Mouse (Mus musculus): Measurements from ENCODE around the gene Erc1. TPM values are rescaled to one million over a fixed set of nuclear protein-coding genes. Genes with fewer than 3 reads are reported as not detected.
A peak's percentile ranks its signal among the peaks of the same experiment; 100 is the strongest.
"Not testable (repeated sequence)": the region's sequence is repeated elsewhere in the genome, so short reads cannot be mapped to it uniquely, and the experiment has no call there.

Erc1 gene
- polyA plus RNA-seq, 1 experiment from 2014 or later: 26.0 TPM

DNA sequence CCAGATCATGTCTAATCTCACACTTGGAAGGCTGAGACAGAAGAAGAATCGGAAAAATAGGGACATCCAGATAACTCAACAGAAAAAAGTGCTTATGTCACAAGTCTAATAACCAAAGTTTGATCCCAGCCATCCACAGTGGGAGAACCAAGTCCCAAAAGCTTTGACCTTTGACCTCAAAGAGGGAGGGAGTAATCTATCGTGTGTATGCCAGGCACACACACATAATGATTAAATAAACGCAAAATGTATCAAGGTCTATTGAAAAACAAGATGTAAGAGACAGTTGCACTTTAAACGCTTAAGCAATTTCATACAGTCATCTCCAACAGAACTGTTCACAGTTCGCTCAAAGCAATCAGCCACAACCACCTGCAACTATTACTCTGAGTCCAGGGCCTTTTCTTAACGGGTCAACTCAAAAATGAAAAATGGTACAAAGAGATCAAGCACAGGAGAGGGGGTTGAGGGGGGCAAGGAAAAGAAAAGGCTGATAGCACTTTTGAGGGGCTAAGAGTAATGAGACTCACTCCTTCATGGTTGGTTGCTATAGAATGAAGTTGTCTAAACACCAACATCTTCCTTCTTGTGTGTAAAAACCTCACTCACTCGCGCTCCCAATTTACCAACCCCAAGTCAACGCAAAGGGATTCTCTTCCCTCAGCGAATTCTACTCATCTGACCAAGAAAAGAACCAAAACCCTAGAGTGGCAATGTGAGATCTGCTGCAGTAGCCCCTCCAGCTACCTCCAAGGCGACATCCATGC lies 1.0 kb downstream of the Erc1 start:
- Histone ChIP-seq H3K9me3 (no peaks in the 10 kb centered on the region), H3K4me3 (peak overlapping the region; percentile 93), H3K27ac (peak overlapping the region; percentile 98), H3K27me3 (ENCODE audit: insufficient read depth, poor library complexity, severe bottlenecking) (no peaks in the 10 kb centered on the region), H3K36me3 (no peaks in the 10 kb centered on the region), H3K4me1 (replicated peaks) (peaks cover 28% of the 10 kb centered on the region)
- WGBS: 28% methylated on average over 11 of the region's 11 CpGs
- DNase-seq (ENCODE audit: low spot score): no peak

- no peak overlapping the region for H3K27ac ChIP-seq
- H3K36me3 ChIP-seq: peaks cover under 1% of the 10 kb centered on the region; the same call in 1 of the 2 replicates
- 86% methylated on average over 5 of the region's 5 CpGs for WGBS
- H3K4me1 ChIP-seq (replicated peaks): peaks cover 4% of the 10 kb centered on the region; the same call in 1 of the 2 replicates
- no peaks in the 10 kb centered on the region for H3K27me3 ChIP-seq (ENCODE audit: insufficient read depth, poor library complexity, severe bottlenecking)
- H3K9me3 ChIP-seq: no peaks in the 10 kb centered on the region
- DNase-seq (ENCODE audit: low spot score): no peak
- no peak overlapping the region for H3K4me3 ChIP-seq
Observed at GRCm38 (mm10) chr6:119829951-119830350, 18.0 kb downstream of the Erc1 start.

DNA sequence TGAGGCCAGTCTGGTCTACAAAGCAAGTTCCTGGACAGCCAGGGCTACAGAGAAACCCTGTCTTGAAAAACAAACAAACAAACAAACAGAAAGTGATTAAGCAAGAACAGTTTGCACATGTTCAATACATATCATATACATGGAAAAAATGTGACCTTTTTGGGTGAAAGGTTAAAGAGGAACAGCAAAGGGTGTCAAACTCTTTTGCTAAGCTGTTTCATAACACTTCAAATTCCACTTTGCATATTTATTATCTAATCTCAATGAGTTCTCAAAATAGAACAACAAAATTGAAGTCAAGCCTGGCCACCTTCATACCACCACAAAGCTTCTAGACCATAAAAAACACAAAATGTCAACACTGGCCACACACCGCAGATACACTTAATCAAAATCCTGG lies 19.8 kb downstream of the Erc1 start:
- H3K4me3 ChIP-seq: no peak overlapping the region
- H3K4me1 ChIP-seq (replicated peaks): no peaks in the 10 kb centered on the region
- no peaks in the 10 kb centered on the region for H3K9me3 ChIP-seq
- DNase-seq (ENCODE audit: low spot score): no peak
- WGBS: 96% methylated on average over 1 of the region's 1 CpGs
- H3K36me3 ChIP-seq: peaks cover 18% of the 10 kb centered on the region
- H3K27ac ChIP-seq: no peak overlapping the region
- H3K27me3 ChIP-seq (ENCODE audit: insufficient read depth, poor library complexity, severe bottlenecking): no peaks in the 10 kb centered on the region

DNA sequence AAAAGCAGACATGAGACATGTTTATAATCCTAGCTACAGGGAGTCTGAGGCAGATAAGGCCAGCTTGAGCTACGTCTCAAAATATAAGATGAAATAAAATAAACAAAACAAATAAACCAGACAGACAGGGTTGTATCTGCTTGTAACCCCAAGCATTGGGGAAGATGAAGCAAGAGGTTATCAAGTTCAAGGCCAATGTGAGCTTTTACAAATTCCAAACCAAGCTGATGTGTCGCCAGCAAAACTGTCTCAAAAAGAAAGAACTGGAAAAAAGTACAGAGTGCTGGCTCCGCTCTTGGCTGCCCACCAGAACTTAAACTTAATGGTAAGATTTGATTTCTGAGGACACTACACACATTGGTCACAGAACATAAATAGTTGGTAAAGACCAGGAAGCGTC lies 21.3 kb downstream of the Erc1 start:
- DNase-seq (ENCODE audit: low spot score): no peak
- Histone ChIP-seq H3K36me3 (peaks cover 23% of the 10 kb centered on the region), H3K27me3 (ENCODE audit: insufficient read depth, poor library complexity, severe bottlenecking) (no peaks in the 10 kb centered on the region), H3K4me1 (replicated peaks) (no peaks in the 10 kb centered on the region), H3K4me3 (no peak overlapping the region), H3K27ac (no peak overlapping the region), H3K9me3 (no peaks in the 10 kb centered on the region)
- WGBS: 89% methylated on average over 4 of the region's 4 CpGs

DNA sequence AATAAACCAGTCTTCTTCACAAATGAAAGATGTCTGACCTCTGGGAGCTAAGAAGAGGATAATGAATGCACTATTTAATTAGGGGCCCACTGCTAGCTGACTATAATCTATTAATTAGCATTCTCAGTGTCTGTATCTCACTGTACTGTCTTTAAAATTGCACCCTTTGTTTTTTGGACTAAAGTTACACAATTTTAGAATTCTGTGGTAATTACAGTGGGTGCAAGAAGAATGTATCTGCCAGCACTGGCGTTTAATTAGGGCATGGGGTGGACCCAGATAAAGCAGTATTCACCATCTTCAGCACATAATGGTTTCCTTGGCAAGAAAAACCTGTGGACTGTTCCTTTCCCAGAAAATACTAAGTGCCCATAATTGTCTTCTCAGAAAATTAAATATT lies 25.8 kb downstream of the Erc1 start:
- no peaks in the 10 kb centered on the region for H3K4me1 ChIP-seq (replicated peaks)
- 84% methylated on average over 1 of the region's 1 CpGs for WGBS
- no peak for DNase-seq (ENCODE audit: low spot score)
- no peaks in the 10 kb centered on the region for H3K27me3 ChIP-seq (ENCODE audit: insufficient read depth, poor library complexity, severe bottlenecking)
- peaks cover 35% of the 10 kb centered on the region for H3K36me3 ChIP-seq
- H3K27ac ChIP-seq: no peak overlapping the region
- H3K4me3 ChIP-seq: no peak overlapping the region
- no peaks in the 10 kb centered on the region for H3K9me3 ChIP-seq

DNA sequence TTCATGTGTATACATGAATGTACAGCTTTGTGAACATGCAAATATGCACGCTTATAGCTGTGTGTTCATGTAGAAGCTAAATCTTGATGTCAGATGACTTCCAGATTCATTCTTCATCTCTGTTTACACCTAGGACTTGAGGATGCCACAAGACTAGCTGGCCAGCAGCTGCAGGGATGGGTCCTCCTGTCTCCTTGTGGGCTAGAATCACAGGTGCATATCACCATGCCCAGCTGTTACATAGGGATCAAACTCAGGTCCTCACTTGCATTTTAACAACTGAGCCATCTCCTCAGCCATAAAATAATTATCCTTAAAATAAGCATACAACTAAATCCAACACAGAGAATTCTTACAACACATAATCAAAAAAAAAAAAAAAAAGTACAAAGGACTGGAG lies 26.8 kb downstream of the Erc1 start:
- WGBS: 95% methylated on average over 1 of the region's 1 CpGs
- H3K27ac ChIP-seq: no peak overlapping the region
- no peaks in the 10 kb centered on the region for H3K4me1 ChIP-seq (replicated peaks)
- no peak overlapping the region for H3K4me3 ChIP-seq
- no peaks in the 10 kb centered on the region for H3K27me3 ChIP-seq (ENCODE audit: insufficient read depth, poor library complexity, severe bottlenecking)
- peaks cover 38% of the 10 kb centered on the region for H3K36me3 ChIP-seq
- H3K9me3 ChIP-seq: no peaks in the 10 kb centered on the region
- no peak for DNase-seq (ENCODE audit: low spot score)

DNA sequence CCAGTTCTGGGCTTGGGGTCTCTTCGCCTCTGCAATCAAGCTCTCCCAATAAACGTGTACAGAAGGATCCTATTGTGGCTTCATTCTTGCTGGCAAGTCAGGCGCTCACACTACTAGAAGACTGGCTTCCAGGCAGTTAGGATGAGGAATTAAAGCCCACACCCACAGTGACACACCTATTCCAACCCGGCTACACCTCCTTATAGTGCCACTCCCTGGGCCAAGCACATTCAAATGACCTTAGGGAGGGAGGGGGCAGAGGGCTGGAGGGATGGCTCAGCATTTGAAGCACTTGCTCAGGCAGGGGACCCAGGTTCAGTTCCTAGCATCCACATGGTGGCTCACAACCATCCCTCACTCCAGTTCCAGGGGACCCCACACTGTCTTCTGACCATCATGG lies 29.4 kb downstream of the Erc1 start:
- no peaks in the 10 kb centered on the region for H3K27me3 ChIP-seq (ENCODE audit: insufficient read depth, poor library complexity, severe bottlenecking)

GRCm38 (mm10) chr6:119815426-119815825 lies 32.5 kb downstream of the Erc1 start:
- no peaks in the 10 kb centered on the region for H3K4me1 ChIP-seq (replicated peaks)
- 91% methylated on average over 4 of the region's 4 CpGs for WGBS
- H3K4me3 ChIP-seq: no peak overlapping the region
- DNase-seq (ENCODE audit: low spot score): no peak
- H3K36me3 ChIP-seq: peaks cover 15% of the 10 kb centered on the region
- no peaks in the 10 kb centered on the region for H3K27me3 ChIP-seq (ENCODE audit: insufficient read depth, poor library complexity, severe bottlenecking)
- H3K9me3 ChIP-seq: no peaks in the 10 kb centered on the region
- no peak overlapping the region for H3K27ac ChIP-seq

More for the DNA sequence above, 29.4 kb downstream of the Erc1 start:
- H3K4me3 ChIP-seq: no peak overlapping the region
- H3K4me1 ChIP-seq (replicated peaks): no peaks in the 10 kb centered on the region
- no peak for DNase-seq (ENCODE audit: low spot score)
- no peak overlapping the region for H3K27ac ChIP-seq
- no peaks in the 10 kb centered on the region for H3K9me3 ChIP-seq
- H3K36me3 ChIP-seq: peaks cover 23% of the 10 kb centered on the region
- 94% methylated on average over 4 of the region's 4 CpGs for WGBS

DNA sequence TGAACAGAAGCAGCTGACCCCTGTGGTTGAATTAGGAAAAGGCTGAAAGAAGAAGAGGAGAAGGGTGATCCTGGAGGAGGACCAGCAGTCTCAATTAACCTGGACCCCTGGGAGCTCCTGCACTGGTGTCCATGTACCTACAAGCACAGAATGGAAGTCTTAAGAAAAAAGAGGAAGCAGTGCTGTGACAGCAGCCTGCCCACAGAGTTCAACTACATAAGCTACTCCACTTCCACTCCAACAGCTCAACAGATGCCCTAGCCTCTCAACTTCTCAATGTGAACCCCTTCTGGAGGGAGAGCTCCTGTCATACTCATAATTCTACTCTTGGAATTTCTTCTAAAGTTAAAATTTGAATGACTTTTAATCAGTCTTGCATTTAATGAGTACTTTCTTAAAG lies 34.9 kb downstream of the Erc1 start:
- not testable (repeated sequence) for H3K27me3 ChIP-seq (ENCODE audit: insufficient read depth, poor library complexity, severe bottlenecking); H3K4me1 ChIP-seq (replicated peaks); H3K36me3 ChIP-seq; H3K27ac ChIP-seq; H3K4me3 ChIP-seq; H3K9me3 ChIP-seq; DNase-seq (ENCODE audit: low spot score)

DNA sequence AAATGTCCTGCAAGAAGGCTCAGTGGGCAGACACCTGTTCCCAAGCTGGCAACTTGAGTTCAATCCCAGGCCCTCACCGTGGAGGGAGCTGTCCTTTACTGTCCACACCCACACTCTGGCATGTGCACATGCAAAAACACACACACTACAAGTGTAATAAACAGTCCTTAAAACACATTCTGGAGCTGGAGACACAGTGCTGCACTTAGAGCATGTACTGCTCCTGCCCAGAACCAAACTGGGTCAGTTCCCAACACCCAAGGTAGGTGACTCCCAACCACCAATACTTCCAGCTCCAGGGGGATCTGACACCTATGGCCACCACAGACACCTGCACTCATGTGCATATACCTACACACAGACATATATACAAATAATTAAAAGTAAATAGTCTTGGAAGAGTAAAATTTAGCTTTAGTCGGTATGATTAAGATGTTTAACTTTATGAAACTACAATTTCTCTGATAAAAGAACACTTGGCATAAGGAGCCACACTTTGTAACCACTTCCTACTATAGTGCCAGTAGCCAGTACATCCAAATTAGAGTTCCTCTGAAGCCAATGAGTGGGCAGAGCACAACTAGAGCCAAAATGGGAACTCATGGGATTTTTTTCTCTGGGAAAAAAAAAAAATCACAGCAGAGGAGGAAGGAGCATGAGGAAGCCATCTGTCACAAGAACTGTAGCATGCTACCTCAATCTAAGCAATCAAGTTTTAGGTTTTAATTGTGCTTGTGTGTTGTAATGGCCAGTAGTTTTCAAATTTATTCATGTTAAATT lies 39.1 kb downstream of the Erc1 start:
- Histone ChIP-seq H3K27me3 (ENCODE audit: insufficient read depth, poor library complexity, severe bottlenecking) (no peaks in the 10 kb centered on the region), H3K27ac (no peak overlapping the region), H3K4me3 (no peak overlapping the region), H3K36me3 (no peaks in the 10 kb centered on the region), H3K4me1 (replicated peaks) (no peaks in the 10 kb centered on the region), H3K9me3 (no peaks in the 10 kb centered on the region)
- no peak for DNase-seq (ENCODE audit: low spot score)
- WGBS: 88% methylated on average over 2 of the region's 2 CpGs

GRCm38 (mm10) chr6:119803239-119803638 lies 44.7 kb downstream of the Erc1 start:
- no peak for DNase-seq (ENCODE audit: low spot score)
- Histone ChIP-seq H3K4me3 (no peak overlapping the region), H3K27ac (no peak overlapping the region), H3K4me1 (replicated peaks) (no peaks in the 10 kb centered on the region), H3K36me3 (no peaks in the 10 kb centered on the region), H3K27me3 (ENCODE audit: insufficient read depth, poor library complexity, severe bottlenecking) (no peaks in the 10 kb centered on the region), H3K9me3 (no peaks in the 10 kb centered on the region)
- 94% methylated on average over 2 of the region's 2 CpGs for WGBS

- Histone ChIP-seq H3K27ac (no peak overlapping the region), H3K36me3 (peaks cover 11% of the 10 kb centered on the region), H3K9me3 (no peaks in the 10 kb centered on the region), H3K27me3 (ENCODE audit: insufficient read depth, poor library complexity, severe bottlenecking) (no peaks in the 10 kb centered on the region), H3K4me1 (replicated peaks) (no peaks in the 10 kb centered on the region), H3K4me3 (no peak overlapping the region)
- DNase-seq (ENCODE audit: low spot score): no peak
- 92% methylated on average over 12 of the region's 12 CpGs for WGBS
Observed at GRCm38 (mm10) chr6:119796911-119797486, 51.0 kb downstream of the Erc1 start.

DNA sequence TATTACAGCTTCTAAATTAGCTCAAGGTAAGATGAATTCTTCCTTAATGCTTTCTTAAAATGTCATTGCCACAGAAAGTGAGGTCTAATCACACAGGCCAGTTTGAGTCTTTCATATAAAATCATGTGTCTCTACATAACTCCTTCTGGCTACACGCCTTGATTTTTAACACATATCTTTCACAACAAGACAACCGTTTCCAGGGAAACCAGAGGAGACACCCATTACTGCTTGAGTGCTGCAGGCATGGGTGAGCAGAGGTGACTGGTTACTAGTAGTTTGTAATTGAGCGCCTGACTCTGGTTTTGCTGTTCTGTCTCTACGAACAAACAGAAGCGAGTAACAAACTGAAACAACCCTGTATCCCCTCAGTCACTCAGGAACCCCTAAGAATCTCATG lies 51.7 kb downstream of the Erc1 start:
- Histone ChIP-seq H3K4me1 (replicated peaks) (no peaks in the 10 kb centered on the region), H3K36me3 (peaks cover 11% of the 10 kb centered on the region), H3K9me3 (no peaks in the 10 kb centered on the region), H3K4me3 (no peak overlapping the region), H3K27ac (no peak overlapping the region), H3K27me3 (ENCODE audit: insufficient read depth, poor library complexity, severe bottlenecking) (no peaks in the 10 kb centered on the region)
- 92% methylated on average over 5 of the region's 5 CpGs for WGBS
- DNase-seq (ENCODE audit: low spot score): no peak

All from hindbrain, embryonic 10.5 days (tissue).